Mouse (Mus musculus) midbrain, embryonic 13.5 days (tissue): Measurements from ENCODE around the gene Hes7. TPM values are rescaled to one million over a fixed set of nuclear protein-coding genes. Genes with fewer than 3 reads are reported as not detected.
A peak's percentile ranks its signal among the peaks of the same experiment; 100 is the strongest.

Experiments used
- ATAC-seq: fragments of 200-750 bp; cut with Nextera tagmentation; 2 replicates; pipeline ENCODE4 v1.8.0; 2017; ENCODE audit warnings: mild to moderate bottlenecking, moderate TSS enrichment, moderate library complexity
- H3K27ac ChIP-seq: fragments of 300-500 bp; sonication (generic); 2 replicates; pipeline ENCODE4 v1.5.1; 2015; ENCODE audit warnings: inconsistent platforms, mild to moderate bottlenecking, moderate library complexity
- H3K27me3 ChIP-seq: fragments of 300-500 bp; sonication (generic); 2 replicates; pipeline ENCODE4 v1.6.1; 2015; ENCODE audit warnings: mild to moderate bottlenecking, inconsistent platforms
- H3K36me3 ChIP-seq: fragments of 300-500 bp; sonication (generic); 2 replicates; pipeline ENCODE4 v1.6.1; 2015; ENCODE audit warnings: mild to moderate bottlenecking, inconsistent platforms
- H3K4me1 ChIP-seq: fragments of 300-500 bp; sonication (generic); replicated peaks from 2 replicates; pipeline ENCODE4 v1.6.1; 2015; ENCODE audit warnings: inconsistent platforms
- H3K4me2 ChIP-seq: fragments of 300-500 bp; sonication (generic); replicated peaks from 2 replicates; pipeline ENCODE4 v1.6.1; 2015; ENCODE audit warnings: moderate library complexity, mild to moderate bottlenecking, inconsistent platforms
- H3K4me3 ChIP-seq: fragments of 300-500 bp; sonication (generic); replicated peaks from 2 replicates; pipeline ENCODE4 v1.5.1; 2015; ENCODE audit warnings: mild to moderate bottlenecking, inconsistent platforms
- H3K9ac ChIP-seq: fragments of 300-500 bp; sonication (generic); replicated peaks from 2 replicates; pipeline ENCODE4 v1.6.1; 2015; ENCODE audit warnings: mild to moderate bottlenecking, inconsistent platforms
- H3K9me3 ChIP-seq: fragments of 300-500 bp; sonication (generic); 2 replicates; pipeline ENCODE4 v1.6.1; 2016; ENCODE audit warnings: mild to moderate bottlenecking, inconsistent platforms
- WGBS: fragments of 180-500 bp; shearing (Covaris S2); methylation state at CpG from one replicate; pipeline ENCODE4 v1.1.7; 2015; 5-methylcytosine and 5-hydroxymethylcytosine counted together
- polyA plus RNA-seq: library from polyadenylated mRNA; unstranded; fragments of >200 nt; fragmentation: Nextera tagmentation; extraction: Ambion mirVana; gene quantifications from 2 replicates; pipeline ENCODE4 v1.2.1, GENCODE M21; 2015

The Hes7 gene
- 0.10 and 0.26 TPM in 2 replicates for polyA plus RNA-seq

- peak within 1 kb of the TSS; percentile 98 for H3K4me2 ChIP-seq
- peaks cover 56% of the 10 kb centered on the region for H3K4me1 ChIP-seq
- peaks cover 42% of the 10 kb centered on the region for H3K27me3 ChIP-seq
- no peak for ATAC-seq
- no peaks in the 10 kb centered on the region for H3K9me3 ChIP-seq
- peak within 1 kb of the TSS; percentile 82 for H3K4me3 ChIP-seq
- H3K27ac ChIP-seq: no peak within 1 kb of the TSS
- no peaks in the 10 kb centered on the region for H3K36me3 ChIP-seq
- peak within 1 kb of the TSS; percentile 80 for H3K9ac ChIP-seq
- WGBS: 2% methylated on average over 27 of the region's 27 CpGs
Observed at GRCm38 (mm10) chr11:69120221-69121000, at the start of gene Hes7. Gene Hes7 (plus strand): TSS chr11:69120404.

DNA sequence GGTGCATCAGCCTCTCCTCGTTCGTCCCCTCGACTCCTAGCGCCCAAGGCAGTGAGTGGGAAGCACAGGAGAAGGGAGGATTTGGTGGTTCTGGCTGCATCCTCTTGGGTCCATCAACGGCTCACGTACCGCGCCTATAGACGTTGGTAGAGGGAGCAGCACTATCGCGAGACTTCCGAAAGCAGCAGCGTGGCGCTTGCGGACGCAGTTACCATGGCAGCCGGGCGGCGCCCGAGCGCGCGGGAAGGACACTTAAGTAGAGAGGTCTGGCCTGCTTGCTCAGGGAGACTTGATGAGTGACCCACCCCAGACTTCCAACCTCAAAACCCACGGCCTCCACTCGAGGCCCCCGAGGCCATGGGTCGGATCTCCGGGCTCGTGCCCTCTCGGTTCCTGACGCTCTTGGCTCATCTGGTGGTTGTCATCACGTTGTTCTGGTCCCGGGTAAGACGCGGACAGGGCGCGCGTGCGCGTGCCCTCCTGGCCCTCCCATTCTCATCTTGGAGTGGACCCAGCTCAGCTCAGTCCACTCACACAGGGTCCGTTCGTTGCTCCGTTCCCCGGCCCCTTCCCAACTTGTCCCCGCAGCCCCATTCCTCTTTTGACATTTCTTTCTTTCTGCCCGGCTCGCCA lies 49.5 kb upstream of the Hes7 start, which contains the start of gene Tmem107:
Gene Tmem107 (plus strand): TSS at position 217 of the 633 bp plus-strand sequence.
- Histone ChIP-seq H3K9me3 (no peaks in the 10 kb centered on the region), H3K4me1 (peaks cover 41% of the 10 kb centered on the region), H3K9ac (peak within 1 kb of the TSS; percentile 85), H3K4me3 (peak within 1 kb of the TSS; percentile 57), H3K27ac (peak within 1 kb of the TSS; percentile 90), H3K4me2 (peak within 1 kb of the TSS; percentile 90), H3K27me3 (no peaks in the 10 kb centered on the region), H3K36me3 (no peaks in the 10 kb centered on the region)
- WGBS: under 1% methylated on average over 47 of the region's 47 CpGs
- ATAC-seq: peak; percentile 91

- ATAC-seq: no peak
- Histone ChIP-seq H3K4me3 (peak overlapping the region; percentile 57), H3K27ac (peak overlapping the region; percentile 90), H3K27me3 (no peaks in the 10 kb centered on the region), H3K9me3 (no peaks in the 10 kb centered on the region), H3K4me2 (peak overlapping the region; percentile 90), H3K4me1 (peaks cover 36% of the 10 kb centered on the region), H3K9ac (peak overlapping the region; percentile 85), H3K36me3 (no peaks in the 10 kb centered on the region)
- WGBS: 25% methylated on average over 9 of the region's 9 CpGs
Observed at GRCm38 (mm10) chr11:69071262-69071661, 48.9 kb upstream of the Hes7 start.

- no peak for ATAC-seq
- Histone ChIP-seq H3K4me1 (peaks cover 30% of the 10 kb centered on the region), H3K4me3 (peak overlapping the region; percentile 38), H3K4me2 (peak overlapping the region; percentile 90), H3K27ac (peak overlapping the region; percentile 94), H3K9me3 (no peaks in the 10 kb centered on the region), H3K36me3 (no peaks in the 10 kb centered on the region), H3K9ac (peak overlapping the region; percentile 73), H3K27me3 (no peaks in the 10 kb centered on the region)
- 82% methylated on average over 11 of the region's 11 CpGs for WGBS
Observed at GRCm38 (mm10) chr11:69072234-69072633, 48.0 kb upstream of the Hes7 start.

DNA sequence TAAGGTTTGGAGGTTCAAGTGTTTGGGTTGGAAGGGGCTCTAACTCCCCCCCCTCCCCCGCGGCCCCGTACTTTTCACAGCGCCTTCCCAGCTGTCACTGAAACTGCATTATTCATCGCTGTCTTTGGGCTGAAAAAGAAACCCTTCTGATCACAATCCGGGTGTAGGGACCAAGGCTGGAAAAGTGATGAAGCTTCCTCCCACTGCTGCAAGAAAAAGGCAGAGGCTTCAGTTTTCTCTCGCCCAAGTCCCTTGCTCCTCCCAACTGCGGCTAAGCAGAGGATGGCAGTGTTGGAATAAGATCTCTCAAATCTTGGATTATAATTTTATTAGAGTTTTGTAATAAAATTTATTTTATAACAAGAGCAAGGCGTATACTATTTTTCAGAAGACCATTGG lies 47.5 kb upstream of the Hes7 start:
- Histone ChIP-seq H3K4me1 (peaks cover 30% of the 10 kb centered on the region), H3K27me3 (no peaks in the 10 kb centered on the region), H3K36me3 (no peaks in the 10 kb centered on the region), H3K9me3 (no peaks in the 10 kb centered on the region), H3K4me3 (peak overlapping the region; percentile 38), H3K9ac (peak overlapping the region; percentile 73), H3K4me2 (peak overlapping the region; percentile 90), H3K27ac (peak overlapping the region; percentile 94)
- 6% methylated on average over 9 of the region's 9 CpGs for WGBS
- ATAC-seq: no peak

- Histone ChIP-seq H3K27me3 (no peaks in the 10 kb centered on the region), H3K9ac (peak overlapping the region; percentile 73), H3K4me3 (peak overlapping the region; percentile 38), H3K4me1 (peaks cover 30% of the 10 kb centered on the region), H3K4me2 (peak overlapping the region; percentile 90), H3K36me3 (no peaks in the 10 kb centered on the region), H3K27ac (peak overlapping the region; percentile 94), H3K9me3 (no peaks in the 10 kb centered on the region)
- ATAC-seq: peak; percentile 77
- WGBS: under 1% methylated on average over 14 of the region's 14 CpGs
Observed at GRCm38 (mm10) chr11:69073065-69073888, 46.9 kb upstream of the Hes7 start.

DNA sequence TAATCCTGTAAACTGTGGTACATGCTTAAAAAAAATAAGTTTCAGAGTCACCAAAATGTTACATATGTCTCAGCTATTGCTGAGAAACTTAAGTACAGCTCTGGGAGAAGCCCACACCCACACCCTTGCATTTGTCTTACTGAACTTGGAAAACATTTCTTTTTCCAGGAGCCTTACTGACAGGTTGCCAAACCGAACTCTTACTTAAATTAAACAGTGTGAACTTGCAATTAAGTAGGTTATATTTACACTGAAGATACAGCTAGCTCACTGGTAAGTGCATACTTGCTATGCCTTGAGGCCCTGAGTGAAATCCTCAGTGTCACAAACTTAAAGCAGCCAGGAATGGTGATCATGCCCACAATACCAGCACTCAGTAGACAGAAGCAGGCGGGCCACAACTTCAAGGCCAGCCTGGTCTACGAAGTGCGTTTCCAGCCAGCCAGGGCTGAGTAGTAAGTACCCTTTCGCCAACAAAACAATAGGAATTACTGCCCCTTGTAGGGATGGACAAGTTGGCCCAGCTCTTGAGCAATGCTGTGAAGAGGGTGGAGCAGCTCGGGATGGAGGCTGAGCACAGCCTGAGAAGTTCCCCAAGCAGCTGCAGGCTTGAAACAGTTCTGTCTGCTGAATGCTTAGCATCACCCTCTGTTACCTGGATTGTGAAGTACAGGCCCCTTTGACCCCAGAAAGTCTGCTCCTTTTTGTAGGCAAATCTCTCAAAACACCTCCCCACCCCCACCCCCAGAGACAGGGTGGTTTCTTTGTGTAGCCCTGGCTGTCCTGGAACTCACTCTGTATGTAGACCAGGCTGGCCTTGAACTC lies 46.0 kb upstream of the Hes7 start:
- H3K36me3 ChIP-seq: no peaks in the 10 kb centered on the region

GRCm38 (mm10) chr11:69074776-69075069 lies 45.5 kb upstream of the Hes7 start:
- no peaks in the 10 kb centered on the region for H3K36me3 ChIP-seq
- ATAC-seq: no peak
- H3K4me2 ChIP-seq: no peak overlapping the region
- H3K9ac ChIP-seq: no peak overlapping the region
- no peaks in the 10 kb centered on the region for H3K27me3 ChIP-seq
- peaks cover 30% of the 10 kb centered on the region for H3K4me1 ChIP-seq
- no peak overlapping the region for H3K27ac ChIP-seq
- H3K9me3 ChIP-seq: no peaks in the 10 kb centered on the region
- WGBS: 46% methylated on average over 2 of the region's 2 CpGs
- no peak overlapping the region for H3K4me3 ChIP-seq

More for the DNA sequence above, 46.0 kb upstream of the Hes7 start:
- Histone ChIP-seq H3K9me3 (no peaks in the 10 kb centered on the region), H3K9ac (0 out of 2 replicates have a peak overlapping the region, but pooled peaks have one; percentile 2), H3K4me3 (no peak overlapping the region), H3K4me1 (peaks cover 30% of the 10 kb centered on the region), H3K27me3 (no peaks in the 10 kb centered on the region), H3K4me2 (no peak overlapping the region), H3K27ac (peak overlapping the region; percentile 94)
- no peak for ATAC-seq
- 45% methylated on average over 6 of the region's 6 CpGs for WGBS

DNA sequence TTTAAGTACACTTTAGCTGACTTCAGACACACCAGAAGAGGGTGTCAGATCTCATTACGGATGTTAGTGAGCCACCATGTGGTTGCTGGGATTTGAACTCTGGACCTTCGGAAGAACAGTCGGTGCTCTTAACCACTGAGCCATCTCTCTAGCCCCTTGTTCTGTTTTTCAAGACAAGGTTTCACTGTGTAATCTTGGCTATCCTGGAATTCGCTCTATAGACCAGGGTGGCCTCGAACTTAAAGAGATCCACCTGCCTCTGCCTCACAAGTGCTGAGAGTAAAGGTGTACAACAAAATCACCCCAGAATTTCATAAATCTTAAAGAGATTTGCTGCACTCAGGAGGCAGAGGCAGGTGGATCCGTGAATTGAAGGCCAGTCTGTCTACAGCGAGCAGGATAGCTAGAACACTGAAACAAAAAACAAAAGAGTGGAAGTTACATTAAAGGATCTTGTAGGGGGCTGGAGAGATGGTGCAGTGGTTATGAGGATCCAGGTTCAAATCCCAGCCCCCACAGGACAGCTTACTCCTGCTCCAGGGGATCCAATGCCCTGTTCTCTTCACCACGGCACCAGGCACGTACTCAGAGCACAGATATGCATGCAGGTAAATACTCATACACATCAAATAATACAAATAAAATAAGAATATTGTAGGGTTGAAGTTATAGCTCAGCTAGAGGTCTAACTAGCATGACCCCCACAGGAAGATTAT lies 44.3 kb upstream of the Hes7 start:
- WGBS: 45% methylated on average over 9 of the region's 9 CpGs
- Histone ChIP-seq H3K9me3 (no peaks in the 10 kb centered on the region), H3K4me3 (no peak overlapping the region)

DNA sequence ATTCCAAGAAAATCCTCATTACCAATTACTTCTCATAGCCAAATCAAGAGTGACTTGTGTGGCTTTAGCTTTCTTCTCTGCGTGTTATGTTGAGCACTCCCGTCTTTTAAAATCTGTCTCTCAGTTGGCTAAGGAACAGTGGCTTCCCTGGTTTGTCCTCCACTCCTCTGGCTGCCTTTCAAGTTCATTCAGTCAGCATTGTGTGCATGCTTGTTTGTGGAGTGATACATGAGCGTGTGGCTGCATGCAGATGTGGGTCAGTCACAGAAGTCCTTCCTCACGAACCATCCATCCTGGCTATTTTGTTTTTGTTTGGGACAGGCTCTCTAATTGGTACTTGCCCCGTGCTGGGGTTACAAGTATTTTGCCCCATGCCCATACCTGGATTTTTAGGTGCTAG lies 43.6 kb upstream of the Hes7 start:
- ATAC-seq: no peak
- 74% methylated on average over 5 of the region's 5 CpGs for WGBS
- no peak overlapping the region for H3K4me2 ChIP-seq

More for the DNA sequence above, 44.3 kb upstream of the Hes7 start:
- ATAC-seq: no peak
- Histone ChIP-seq H3K9ac (no peak overlapping the region), H3K27ac (no peak overlapping the region), H3K27me3 (no peaks in the 10 kb centered on the region), H3K4me2 (no peak overlapping the region), H3K36me3 (no peaks in the 10 kb centered on the region), H3K4me1 (peaks cover 25% of the 10 kb centered on the region)

GRCm38 (mm10) chr11:69077316-69077715 lies 42.9 kb upstream of the Hes7 start:
- Histone ChIP-seq H3K9ac (no peak overlapping the region), H3K4me1 (peaks cover 12% of the 10 kb centered on the region), H3K36me3 (no peaks in the 10 kb centered on the region), H3K27me3 (no peaks in the 10 kb centered on the region), H3K27ac (no peak overlapping the region), H3K4me3 (no peak overlapping the region), H3K4me2 (no peak overlapping the region), H3K9me3 (no peaks in the 10 kb centered on the region)
- ATAC-seq: no peak
- WGBS: 88% methylated on average over 9 of the region's 9 CpGs

More for the DNA sequence above, 43.6 kb upstream of the Hes7 start:
- no peaks in the 10 kb centered on the region for H3K36me3 ChIP-seq
- no peak overlapping the region for H3K4me3 ChIP-seq
- no peak overlapping the region for H3K9ac ChIP-seq
- H3K27me3 ChIP-seq: no peaks in the 10 kb centered on the region
- H3K4me1 ChIP-seq: peaks cover 18% of the 10 kb centered on the region
- H3K27ac ChIP-seq: no peak overlapping the region
- no peaks in the 10 kb centered on the region for H3K9me3 ChIP-seq
